Mouse (Mus musculus) stomach, postnatal 0 days (tissue): Measurements from ENCODE around the gene Hmcn1. TPM values are rescaled to one million over a fixed set of nuclear protein-coding genes. Genes with fewer than 3 reads are reported as not detected.

Source experiments
- ATAC-seq: fragments of 200-750 bp; cut with Nextera tagmentation; 2 replicates; pipeline ENCODE4 v1.8.0; 2017; ENCODE audit not compliant: low FRiP score, low TSS enrichment
- DNase-seq: peaks from one replicate; pipeline ENCODE4 v3.0.0-alpha.2; 2016; ENCODE audit warnings: low spot score
- H3K27ac ChIP-seq: fragments of 300-500 bp; sonication (generic); replicated peaks from 2 replicates; pipeline ENCODE4 v1.5.1; 2014; ENCODE audit warnings: mild to moderate bottlenecking, control low read depth
- H3K27me3 ChIP-seq: fragments of 300-500 bp; sonication (generic); 2 replicates; pipeline ENCODE4 v1.6.1; 2014; ENCODE audit warnings: low read length; ENCODE audit not compliant: control insufficient read depth, insufficient read depth
- H3K36me3 ChIP-seq: fragments of 300-500 bp; sonication (generic); 2 replicates; pipeline ENCODE4 v1.6.1; 2014; ENCODE audit warnings: low read length, mixed read lengths; ENCODE audit not compliant: control insufficient read depth, insufficient read depth
- H3K4me1 ChIP-seq: fragments of 300-500 bp; sonication (generic); replicated peaks from 2 replicates; pipeline ENCODE4 v1.6.1; 2014; ENCODE audit warnings: antibody characterized with exemption; ENCODE audit not compliant: control insufficient read depth, insufficient read depth
- H3K4me2 ChIP-seq: fragments of 300-500 bp; sonication (generic); replicated peaks from 2 replicates; pipeline ENCODE4 v1.6.1; 2014; ENCODE audit warnings: low read depth, mild to moderate bottlenecking, control low read depth, moderate library complexity
- H3K4me3 ChIP-seq: fragments of 300-500 bp; sonication (generic); 2 replicates; pipeline ENCODE4 v1.5.1; 2014; ENCODE audit warnings: low read depth, low read length, control low read depth
- H3K9ac ChIP-seq: fragments of 300-500 bp; sonication (generic); 2 replicates; pipeline ENCODE4 v1.6.1; 2014; ENCODE audit warnings: mild to moderate bottlenecking, low read length, control low read depth, mixed read lengths
- H3K9me3 ChIP-seq: fragments of 300-500 bp; sonication (generic); 2 replicates; pipeline ENCODE4 v1.6.1; 2016; ENCODE audit warnings: low read length; ENCODE audit not compliant: control insufficient read depth
- CTCF ChIP-seq: IDR thresholded peaks from 2 replicates; pipeline ENCODE4 v1.5.1; 2016; ENCODE audit warnings: antibody characterized with exemption, low read depth, mild to moderate bottlenecking, moderate library complexity
- EP300 ChIP-seq: optimal IDR thresholded peaks from 2 replicates; pipeline ENCODE3; 2016; ENCODE audit warnings: antibody characterized with exemption
- WGBS: fragments of 180-500 bp; shearing (Covaris S2); extraction: QIAGEN DNeasy Blood & Tissue Kit; methylation state at CpG from one replicate; pipeline ENCODE4 v1.1.7; 2014; 5-methylcytosine and 5-hydroxymethylcytosine counted together
- polyA plus RNA-seq: library from polyadenylated mRNA; unstranded; fragments of >200 nt; fragmentation: Nextera tagmentation; extraction: Ambion mirVana; gene quantifications from 2 replicates; pipeline ENCODE4 v1.2.1, GENCODE M21; 2015

Hmcn1 gene
- polyA plus RNA-seq, 1 experiment from 2014 or later: 8.0 TPM

- Histone ChIP-seq H3K27me3 (no peaks in the 10 kb centered on the region), H3K4me2 (no peak overlapping the region), H3K36me3 (no peaks in the 10 kb centered on the region), H3K4me3 (no peak overlapping the region), H3K9me3 (no peaks in the 10 kb centered on the region), H3K9ac (no peak overlapping the region), H3K4me1 (no peaks in the 10 kb centered on the region), H3K27ac (no peak overlapping the region)
- ATAC-seq (no peak), DNase-seq (no peak)
- TF ChIP-seq CTCF: no peak
- WGBS: 89% methylated on average over 4 of the region's 4 CpGs
Measured at GRCm38 (mm10) chr1:150747771-150748170, 245.5 kb downstream of the Hmcn1 start.

- H3K9ac ChIP-seq: no peak overlapping the region
- no peak overlapping the region for H3K27ac ChIP-seq
- no peaks in the 10 kb centered on the region for H3K4me1 ChIP-seq
- TF ChIP-seq CTCF: no peak
- no peak for TF ChIP-seq EP300
- ATAC-seq (no peak), DNase-seq (no peak)
- H3K27me3 ChIP-seq: no peaks in the 10 kb centered on the region
- H3K4me2 ChIP-seq: no peak overlapping the region
- H3K4me3 ChIP-seq: no peak overlapping the region
- no peaks in the 10 kb centered on the region for H3K9me3 ChIP-seq
- WGBS: 58% methylated on average over 19 of the region's 19 CpGs
- H3K36me3 ChIP-seq: no peaks in the 10 kb centered on the region
Measured at GRCm38 (mm10) chr1:150743097-150743843, 250.0 kb downstream of the Hmcn1 start.

DNA sequence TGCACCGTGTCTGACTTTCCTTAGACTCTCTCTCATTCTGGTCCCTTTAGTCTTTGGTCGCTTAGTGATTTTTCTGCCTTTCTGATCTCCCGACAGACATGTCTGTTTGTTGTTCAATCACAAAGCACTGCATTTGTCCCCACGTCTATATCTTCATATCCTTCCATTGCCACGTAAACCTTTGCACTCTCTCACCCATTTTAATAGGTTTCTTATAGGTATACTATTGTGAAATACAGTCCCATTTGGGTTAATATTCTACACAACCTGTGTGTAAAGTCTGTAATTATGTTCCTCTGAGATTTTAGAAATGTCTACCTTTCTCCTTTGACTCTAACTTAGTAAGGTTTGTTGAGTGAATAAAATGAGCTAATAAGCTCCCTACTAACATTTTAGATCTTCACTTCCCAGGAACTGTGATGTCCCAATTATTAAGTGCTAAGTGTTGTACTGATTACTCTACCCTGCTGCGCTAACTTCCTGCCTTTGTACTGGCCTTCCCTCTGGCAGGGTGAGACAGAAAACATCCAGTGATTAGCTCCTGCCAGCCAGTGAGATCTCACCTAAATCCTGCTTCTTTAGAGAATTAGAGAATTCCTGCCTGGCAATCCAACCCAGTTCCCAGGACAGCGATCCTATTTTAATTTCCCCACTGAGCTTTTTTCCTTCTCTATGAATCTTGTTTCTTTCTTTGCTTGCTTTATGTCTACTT is 250.7 kb downstream of the Hmcn1 start:
- no peak overlapping the region for H3K4me2 ChIP-seq
- ATAC-seq (no peak), DNase-seq (no peak)
- H3K4me1 ChIP-seq: no peaks in the 10 kb centered on the region
- H3K27me3 ChIP-seq: no peaks in the 10 kb centered on the region
- no peak overlapping the region for H3K9ac ChIP-seq
- H3K27ac ChIP-seq: no peak overlapping the region
- no peaks in the 10 kb centered on the region for H3K36me3 ChIP-seq
- no peaks in the 10 kb centered on the region for H3K9me3 ChIP-seq
- 77% methylated on average over 7 of the region's 7 CpGs for WGBS
- no peak overlapping the region for H3K4me3 ChIP-seq
- TF ChIP-seq CTCF (no peak), EP300 (no peak)

DNA sequence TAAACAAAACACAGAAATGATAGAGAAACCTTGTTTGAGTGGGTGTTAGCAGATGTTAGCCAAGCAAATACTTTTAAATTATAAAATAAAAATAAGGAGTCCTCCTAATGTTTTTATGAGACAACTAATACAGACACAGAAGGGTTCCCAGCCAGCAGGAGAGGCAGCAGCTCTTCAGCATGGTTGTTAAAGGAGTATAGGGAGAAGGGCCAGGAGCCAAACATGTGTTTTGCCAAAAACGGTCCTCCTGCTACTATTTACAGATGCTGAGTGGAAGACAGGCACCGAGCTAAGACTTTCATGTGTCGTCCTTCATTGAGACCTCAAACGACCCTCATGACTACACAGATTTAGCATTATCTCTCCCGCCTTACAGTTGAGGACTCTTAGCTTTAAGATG is 281.8 kb downstream of the Hmcn1 start:
- no peak for DNase-seq
- no peak for ATAC-seq
- 54% methylated on average over 5 of the region's 5 CpGs for WGBS

GRCm38 (mm10) chr1:150706502-150706901 is 286.7 kb downstream of the Hmcn1 start:
- H3K4me1 ChIP-seq: no peaks in the 10 kb centered on the region
- ATAC-seq (no peak), DNase-seq (no peak)
- WGBS: 85% methylated on average over 4 of the region's 4 CpGs
- no peak overlapping the region for H3K9ac ChIP-seq
- H3K36me3 ChIP-seq: no peaks in the 10 kb centered on the region
- H3K9me3 ChIP-seq: no peaks in the 10 kb centered on the region
- no peak for TF ChIP-seq EP300
- TF ChIP-seq CTCF: no peak
- H3K4me2 ChIP-seq: no peak overlapping the region
- no peak overlapping the region for H3K27ac ChIP-seq
- H3K4me3 ChIP-seq: no peak overlapping the region
- no peaks in the 10 kb centered on the region for H3K27me3 ChIP-seq

More for the DNA sequence above, 281.8 kb downstream of the Hmcn1 start:
- no peak overlapping the region for H3K4me3 ChIP-seq
- no peak overlapping the region for H3K4me2 ChIP-seq
- H3K36me3 ChIP-seq: no peaks in the 10 kb centered on the region
- no peaks in the 10 kb centered on the region for H3K4me1 ChIP-seq
- H3K9ac ChIP-seq: no peak overlapping the region
- no peaks in the 10 kb centered on the region for H3K9me3 ChIP-seq
- no peak overlapping the region for H3K27ac ChIP-seq
- TF ChIP-seq CTCF (no peak), EP300 (no peak)
- H3K27me3 ChIP-seq: no peaks in the 10 kb centered on the region

DNA sequence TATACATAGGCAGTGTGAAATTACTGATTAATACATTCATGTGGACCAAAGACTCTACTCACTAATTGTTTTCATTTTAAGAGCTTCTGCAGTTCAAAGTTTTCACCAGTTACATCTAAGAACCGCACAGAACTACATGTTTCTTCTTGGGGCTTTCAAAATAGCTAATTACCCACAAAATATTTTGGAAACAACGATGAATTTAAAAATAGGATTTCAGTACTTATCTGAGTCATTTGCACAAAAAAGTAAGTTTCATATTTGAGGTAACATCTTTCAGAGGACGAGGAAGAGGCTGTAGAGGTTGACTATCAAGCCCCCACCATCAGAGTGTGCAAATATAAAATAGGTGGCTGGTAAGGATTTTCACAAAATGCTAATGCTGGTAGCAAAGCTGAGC is 295.5 kb downstream of the Hmcn1 start:
- Histone ChIP-seq H3K4me1 (no peaks in the 10 kb centered on the region), H3K9me3 (no peaks in the 10 kb centered on the region), H3K27ac (no peak overlapping the region), H3K4me3 (no peak overlapping the region), H3K4me2 (no peak overlapping the region), H3K9ac (no peak overlapping the region), H3K36me3 (no peaks in the 10 kb centered on the region), H3K27me3 (no peaks in the 10 kb centered on the region)
- 75% methylated on average over 3 of the region's 3 CpGs for WGBS
- ATAC-seq: no peak
- no peak for TF ChIP-seq CTCF
- TF ChIP-seq EP300: no peak
- no peak for DNase-seq
